Mouse (Mus musculus): ENCODE results near the gene Papolb. TPM values are rescaled to one million over a fixed set of nuclear protein-coding genes. Genes with fewer than 3 reads are reported as not detected.

Gene Papolb
- polyA plus RNA-seq, 1 experiment: 0.06 TPM

Other genes starting within 250 kb of the Papolb start
- 13.8 and 21.3 TPM in 2 replicates for gene Foxk1, start 128.6 kb downstream of the Papolb start, polyA plus RNA-seq (2012; rRNA removed)
- gene Ap5z1, start 66.1 kb downstream of the Papolb start, polyA plus RNA-seq (2012; rRNA removed): 17.1 and 18.6 TPM in 2 replicates
- gene Radil, start 21.0 kb upstream of the Papolb start, polyA plus RNA-seq (2012; rRNA removed): 2.6 and 3.4 TPM in 2 replicates
- gene Mmd2, start 78.7 kb upstream of the Papolb start, polyA plus RNA-seq (2012; rRNA removed): 0.18 and 0.31 TPM in 2 replicates
- 41.4 and 43.4 TPM in 2 replicates for gene Wipi2, start 97.6 kb upstream of the Papolb start, polyA plus RNA-seq (2012; rRNA removed)
- gene Slc29a4, start 162.4 kb upstream of the Papolb start, polyA plus RNA-seq (2012; rRNA removed): 0.26 and 0.68 TPM in 2 replicates